Mouse (Mus musculus): ENCODE results near the gene Diablo. TPM values are rescaled to one million over a fixed set of nuclear protein-coding genes. Genes with fewer than 3 reads are reported as not detected.

The Diablo gene
- polyA plus RNA-seq (2015; fragmentation: Nextera tagmentation; extraction: Ambion mirVana): 110 and 115 TPM in 2 replicates

GRCm38 (mm10) chr5:123523692-123524392 is at the start of gene Diablo:
TSS of gene Diablo (minus strand) at chr5:123524176.
- under 1% methylated on average over 82 of the region's 82 CpGs for WGBS
- H3K27me3 ChIP-seq (replicated peaks): no peaks in the 10 kb centered on the region
- no peaks in the 10 kb centered on the region for H3K9me3 ChIP-seq
- H3K9ac ChIP-seq: peak within 1 kb of the TSS; percentile 57
- H3K4me3 ChIP-seq: peak within 1 kb of the TSS; percentile 62
- peak within 1 kb of the TSS; percentile 81 for H3K27ac ChIP-seq
- peak; percentile 98 for ATAC-seq (replicated peaks)
- H3K36me3 ChIP-seq (replicated peaks): peaks cover 3% of the 10 kb centered on the region; the same call in 1 of the 2 replicates
- H3K4me1 ChIP-seq: peaks cover 23% of the 10 kb centered on the region
- peak within 1 kb of the TSS; percentile 92 for H3K4me2 ChIP-seq

GRCm38 (mm10) chr5:123573362-123573761 is 49.4 kb upstream of the Diablo start:
- no peak overlapping the region for H3K9ac ChIP-seq
- ATAC-seq (replicated peaks): peak; percentile 44
- peaks cover 16% of the 10 kb centered on the region; the same call in 1 of the 2 replicates for H3K36me3 ChIP-seq (replicated peaks)
- H3K27me3 ChIP-seq (replicated peaks): no peaks in the 10 kb centered on the region
- peaks cover 14% of the 10 kb centered on the region for H3K4me1 ChIP-seq
- 68% methylated on average over 8 of the region's 8 CpGs for WGBS
- peak overlapping the region; percentile 71 for H3K4me3 ChIP-seq
- peak overlapping the region; percentile 94 for H3K4me2 ChIP-seq
- no peaks in the 10 kb centered on the region for H3K9me3 ChIP-seq
- H3K27ac ChIP-seq: no peak overlapping the region

GRCm38 (mm10) chr5:123572357-123573186 is 48.6 kb upstream of the Diablo start, which contains the start of gene Vps33a:
TSS of gene Vps33a (minus strand) at chr5:123573038.
- H3K36me3 ChIP-seq (replicated peaks): peaks cover 14% of the 10 kb centered on the region; the same call in 1 of the 2 replicates
- H3K9me3 ChIP-seq: no peaks in the 10 kb centered on the region
- H3K9ac ChIP-seq: peak within 1 kb of the TSS; percentile 76
- peaks cover 14% of the 10 kb centered on the region for H3K4me1 ChIP-seq
- ATAC-seq (replicated peaks): peak; percentile 91
- H3K27me3 ChIP-seq (replicated peaks): no peaks in the 10 kb centered on the region
- peak within 1 kb of the TSS; percentile 94 for H3K4me2 ChIP-seq
- H3K27ac ChIP-seq: peak within 1 kb of the TSS; percentile 78
- H3K4me3 ChIP-seq: peak within 1 kb of the TSS; percentile 71
- WGBS: under 1% methylated on average over 54 of the region's 54 CpGs

DNA sequence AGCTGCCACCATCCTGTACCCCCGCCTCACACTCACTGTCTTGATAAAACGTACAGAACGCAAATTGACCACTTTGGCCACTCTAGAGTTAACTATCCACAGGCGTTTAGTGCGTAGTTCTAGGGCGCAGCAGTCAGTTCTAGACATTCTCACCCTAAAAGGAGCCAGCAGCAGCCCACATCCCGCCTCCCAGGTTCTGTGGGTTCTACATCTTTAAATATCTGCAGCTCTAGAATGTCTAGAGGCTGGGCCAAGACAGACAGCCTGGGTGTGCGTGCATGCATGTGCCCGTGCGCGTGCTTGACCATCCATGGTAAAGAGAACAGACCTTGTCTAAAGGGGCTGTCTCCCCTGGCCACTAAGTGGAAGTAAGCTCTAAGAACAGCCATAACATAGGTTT is 37.2 kb upstream of the Diablo start:
- WGBS: 94% methylated on average over 11 of the region's 11 CpGs
- no peaks in the 10 kb centered on the region for H3K27me3 ChIP-seq (replicated peaks)
- ATAC-seq (replicated peaks): no peak
- H3K4me3 ChIP-seq: no peak overlapping the region
- H3K9ac ChIP-seq: no peak overlapping the region
- H3K4me1 ChIP-seq: no peaks in the 10 kb centered on the region
- no peak overlapping the region for H3K4me2 ChIP-seq
- peaks cover 78% of the 10 kb centered on the region for H3K36me3 ChIP-seq (replicated peaks)
- H3K27ac ChIP-seq: no peak overlapping the region
- H3K9me3 ChIP-seq: no peaks in the 10 kb centered on the region

DNA sequence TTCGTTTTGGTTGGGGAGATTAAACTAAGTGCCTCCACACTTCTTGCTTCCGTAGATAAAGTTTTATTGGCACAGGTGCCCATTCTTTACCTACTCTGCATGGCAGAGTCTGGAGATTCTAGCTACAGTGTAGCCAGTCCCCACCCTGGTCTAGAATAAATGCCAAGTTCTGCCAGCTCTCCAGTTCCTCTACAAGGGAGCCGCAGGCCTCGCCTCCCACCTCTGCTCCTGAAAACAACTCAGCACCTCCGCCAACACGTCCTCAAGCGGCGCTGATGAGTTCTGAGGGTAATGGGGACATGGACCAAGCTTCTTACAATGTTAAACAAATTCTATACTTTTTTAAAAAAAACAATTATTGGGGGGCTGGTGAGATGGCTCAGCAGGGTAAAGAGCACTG is 35.6 kb upstream of the Diablo start:
- H3K9me3 ChIP-seq: no peaks in the 10 kb centered on the region
- H3K4me3 ChIP-seq: no peak overlapping the region
- H3K4me1 ChIP-seq: no peaks in the 10 kb centered on the region
- H3K9ac ChIP-seq: no peak overlapping the region
- H3K27ac ChIP-seq: no peak overlapping the region
- no peak for ATAC-seq (replicated peaks)
- peaks cover 70% of the 10 kb centered on the region for H3K36me3 ChIP-seq (replicated peaks)
- 95% methylated on average over 8 of the region's 8 CpGs for WGBS
- no peaks in the 10 kb centered on the region for H3K27me3 ChIP-seq (replicated peaks)
- no peak overlapping the region for H3K4me2 ChIP-seq

- Histone ChIP-seq H3K27ac (no peak overlapping the region), H3K27me3 (replicated peaks) (no peaks in the 10 kb centered on the region), H3K9ac (no peak overlapping the region), H3K4me2 (no peak overlapping the region), H3K9me3 (no peaks in the 10 kb centered on the region), H3K36me3 (replicated peaks) (peaks cover 44% of the 10 kb centered on the region), H3K4me3 (no peak overlapping the region), H3K4me1 (no peaks in the 10 kb centered on the region)
- WGBS: 77% methylated on average over 2 of the region's 2 CpGs
- ATAC-seq (replicated peaks): no peak
Measured at GRCm38 (mm10) chr5:123556451-123556850, 32.5 kb upstream of the Diablo start.

GRCm38 (mm10) chr5:123555693-123556092 is 31.7 kb upstream of the Diablo start:
- no peak for ATAC-seq (replicated peaks)
- no peaks in the 10 kb centered on the region for H3K9me3 ChIP-seq
- peaks cover 36% of the 10 kb centered on the region for H3K36me3 ChIP-seq (replicated peaks)
- H3K4me2 ChIP-seq: no peak overlapping the region
- H3K4me3 ChIP-seq: no peak overlapping the region
- WGBS: 92% methylated on average over 7 of the region's 7 CpGs
- H3K9ac ChIP-seq: no peak overlapping the region
- no peaks in the 10 kb centered on the region for H3K4me1 ChIP-seq
- no peak overlapping the region for H3K27ac ChIP-seq
- H3K27me3 ChIP-seq (replicated peaks): no peaks in the 10 kb centered on the region

DNA sequence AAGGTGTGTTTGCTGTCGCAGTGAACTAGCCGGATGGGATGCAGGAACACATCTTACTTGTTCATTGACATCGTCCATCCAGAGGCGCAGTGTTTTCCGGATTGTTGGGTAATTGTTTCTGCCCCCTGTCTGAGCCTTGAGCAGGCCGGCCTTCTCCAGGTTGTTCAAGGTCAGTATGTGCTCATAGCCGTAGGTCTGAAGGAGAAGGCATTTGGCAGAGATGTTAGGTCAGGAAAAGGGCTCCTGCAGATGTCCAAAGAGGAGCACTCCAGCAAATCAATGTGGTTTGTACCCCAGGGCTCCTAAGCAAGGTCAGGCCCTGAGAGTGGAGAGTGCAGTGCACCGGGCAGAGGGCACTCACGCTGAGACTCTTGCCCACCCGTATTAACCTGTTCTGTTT is 9.8 kb upstream of the Diablo start:
- H3K36me3 ChIP-seq (replicated peaks): peaks cover 73% of the 10 kb centered on the region

DNA sequence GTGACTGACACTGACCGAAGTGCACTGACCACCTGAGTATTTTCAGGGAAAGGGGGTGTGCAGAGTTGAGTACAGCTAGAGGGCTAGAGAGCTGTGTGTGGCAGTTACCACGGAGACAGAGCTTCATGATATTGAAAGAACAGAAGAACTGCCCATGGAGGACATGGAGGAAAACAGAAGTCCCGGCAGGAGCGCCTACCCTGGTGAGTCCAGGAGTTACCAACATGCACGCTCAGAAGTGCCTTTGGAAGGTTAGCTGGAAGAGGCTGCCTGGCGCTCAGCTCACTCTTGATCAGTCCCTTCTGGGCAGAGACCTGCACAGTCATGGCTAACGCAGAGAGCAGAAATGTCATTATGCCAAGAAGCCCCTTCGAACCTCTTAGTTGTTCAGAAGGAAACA is 6.1 kb upstream of the Diablo start:
- H3K27ac ChIP-seq: no peak overlapping the region
- H3K9me3 ChIP-seq: no peaks in the 10 kb centered on the region
- H3K9ac ChIP-seq: no peak overlapping the region
- no peak for ATAC-seq (replicated peaks)
- H3K4me1 ChIP-seq: no peaks in the 10 kb centered on the region
- 91% methylated on average over 8 of the region's 8 CpGs for WGBS
- H3K36me3 ChIP-seq (replicated peaks): peaks cover 54% of the 10 kb centered on the region
- H3K4me3 ChIP-seq: no peak overlapping the region
- H3K27me3 ChIP-seq (replicated peaks): no peaks in the 10 kb centered on the region
- H3K4me2 ChIP-seq: no peak overlapping the region

More for the DNA sequence above, 9.8 kb upstream of the Diablo start:
- ATAC-seq (replicated peaks): no peak
- Histone ChIP-seq H3K4me1 (no peaks in the 10 kb centered on the region), H3K27ac (no peak overlapping the region), H3K27me3 (replicated peaks) (no peaks in the 10 kb centered on the region), H3K4me2 (no peak overlapping the region), H3K4me3 (no peak overlapping the region), H3K9ac (no peak overlapping the region), H3K9me3 (no peaks in the 10 kb centered on the region)
- 96% methylated on average over 10 of the region's 10 CpGs for WGBS

DNA sequence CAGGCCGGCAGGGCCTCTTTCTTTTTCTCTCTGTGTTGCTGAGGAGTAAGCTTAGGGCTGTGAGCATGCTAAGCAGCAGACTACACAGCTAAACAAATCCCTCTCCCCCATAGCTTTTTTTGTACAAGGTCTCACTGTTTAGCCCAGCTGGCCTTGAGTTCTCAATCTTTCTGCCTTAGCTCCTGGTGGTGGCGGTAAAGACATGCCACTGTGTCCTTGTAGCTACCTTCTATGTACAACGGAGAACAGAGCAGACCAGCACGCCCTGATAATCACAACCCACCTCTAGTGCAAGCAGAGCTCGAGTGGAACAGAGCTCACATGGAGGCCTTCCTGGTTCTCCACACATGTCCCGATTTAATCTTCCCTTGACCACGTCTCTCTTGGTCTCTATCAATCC is 4.7 kb upstream of the Diablo start:
- Histone ChIP-seq H3K27me3 (replicated peaks) (no peaks in the 10 kb centered on the region), H3K27ac (no peak overlapping the region), H3K36me3 (replicated peaks) (peaks cover 45% of the 10 kb centered on the region), H3K4me1 (peaks cover 5% of the 10 kb centered on the region), H3K4me3 (no peak overlapping the region), H3K9me3 (no peaks in the 10 kb centered on the region), H3K9ac (no peak overlapping the region), H3K4me2 (no peak overlapping the region)
- no peak for ATAC-seq (replicated peaks)
- WGBS: 84% methylated on average over 7 of the region's 7 CpGs

GRCm38 (mm10) chr5:123525916-123526495 is 2.0 kb upstream of the Diablo start:
- Histone ChIP-seq H3K4me3 (no peak overlapping the region), H3K9me3 (no peaks in the 10 kb centered on the region), H3K4me2 (no peak overlapping the region), H3K27me3 (replicated peaks) (no peaks in the 10 kb centered on the region), H3K36me3 (replicated peaks) (peaks cover 24% of the 10 kb centered on the region), H3K9ac (no peak overlapping the region), H3K27ac (no peak overlapping the region), H3K4me1 (peaks cover 23% of the 10 kb centered on the region)
- no peak for ATAC-seq (replicated peaks)
- 91% methylated on average over 9 of the region's 9 CpGs for WGBS

- 84% methylated on average over 7 of the region's 7 CpGs for whole genome bisulfite sequencing
- Histone ChIP-seq H3K4me2 (peak within 1 kb of the TSS; percentile 92), H3K4me1 (peaks cover 23% of the 10 kb centered on the region), H3K9me3 (no peaks in the 10 kb centered on the region), H3K36me3 (replicated peaks) (peaks cover 16% of the 10 kb centered on the region), H3K27me3 (replicated peaks) (no peaks in the 10 kb centered on the region), H3K9ac (peak within 1 kb of the TSS; percentile 46), H3K4me3 (peak within 1 kb of the TSS; percentile 62), H3K27ac (peak within 1 kb of the TSS; percentile 81)
- no peak for ATAC-seq (replicated peaks)
Measured at GRCm38 (mm10) chr5:123525281-123525680, 1.3 kb upstream of the Diablo start, which contains the start of gene Gm49027. TSS of gene Gm49027 (minus strand) at chr5:123525488.

Measured in midbrain, embryonic 15.5 days (tissue).